Mouse (Mus musculus): ENCODE results near the gene Igfbp2. TPM values are rescaled to one million over a fixed set of nuclear protein-coding genes. Genes with fewer than 3 reads are reported as not detected.

The Igfbp2 gene
- polyA plus RNA-seq, 1 experiment from 2014 or later = 8.7 TPM

DNA sequence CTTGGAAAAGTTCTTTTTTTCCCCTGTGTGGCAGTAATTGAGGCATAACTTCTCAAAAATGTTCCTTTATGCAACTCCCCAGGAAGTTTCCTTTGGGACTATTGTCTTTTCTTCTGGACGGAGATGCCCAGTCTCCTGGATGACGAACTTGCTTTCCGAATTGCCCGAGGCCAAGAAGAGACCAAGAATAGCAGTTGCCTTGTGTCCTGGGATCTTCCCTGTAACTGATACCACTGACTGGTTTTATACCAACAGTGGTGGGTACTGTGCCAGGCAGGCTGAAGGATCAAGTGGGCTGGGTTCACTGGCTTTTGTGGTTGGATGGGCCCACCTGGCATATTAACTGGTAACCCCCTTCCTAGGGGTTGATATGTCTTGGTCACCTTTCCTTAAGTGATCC, 9.3 kb downstream of the Igfbp2 start:
- Histone ChIP-seq H3K27me3 (no peaks in the 10 kb centered on the region), H3K36me3 (replicated peaks) (no peaks in the 10 kb centered on the region), H3K4me3 (replicated peaks) (no peak overlapping the region), H3K9ac (no peak overlapping the region), H3K4me1 (replicated peaks) (no peaks in the 10 kb centered on the region), H3K4me2 (no peak overlapping the region), H3K9me3 (replicated peaks) (no peaks in the 10 kb centered on the region), H3K27ac (replicated peaks) (no peak overlapping the region)
- 69% methylated on average over 4 of the region's 4 CpGs for WGBS (ENCODE audit: insufficient replicate concordance)
- ATAC-seq (ENCODE audit: insufficient read depth) = no peak

DNA sequence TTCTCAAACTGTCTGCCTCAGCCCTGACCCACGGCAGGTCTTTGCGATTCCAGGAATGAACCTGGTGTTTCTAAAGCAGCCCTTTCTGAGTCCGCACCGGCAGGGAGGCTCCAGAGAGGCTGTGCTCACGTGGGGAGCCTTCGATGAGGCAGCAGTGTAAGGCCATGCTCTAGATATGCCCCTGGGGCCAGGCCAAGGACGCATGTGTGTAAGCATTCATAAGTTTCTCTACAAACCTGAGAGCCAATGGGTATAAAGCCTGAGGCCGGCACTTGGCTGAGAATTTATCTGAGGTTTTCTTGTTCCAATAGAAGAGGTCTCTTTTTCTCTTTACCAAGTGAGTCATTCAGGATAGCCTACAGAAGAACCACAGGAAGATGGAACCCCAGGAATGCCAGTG, 15.1 kb downstream of the Igfbp2 start:
- Histone ChIP-seq H3K36me3 (replicated peaks) (no peaks in the 10 kb centered on the region), H3K27ac (replicated peaks) (no peak overlapping the region), H3K4me2 (no peak overlapping the region), H3K27me3 (no peaks in the 10 kb centered on the region), H3K9ac (no peak overlapping the region), H3K4me3 (replicated peaks) (no peak overlapping the region), H3K9me3 (replicated peaks) (no peaks in the 10 kb centered on the region), H3K4me1 (replicated peaks) (0 out of 2 replicates have a peak, but pooled peaks cover 3% of the 10 kb centered on the region)
- WGBS (ENCODE audit: insufficient replicate concordance) = 66% methylated on average over 8 of the region's 8 CpGs
- no peak for ATAC-seq (ENCODE audit: insufficient read depth)

DNA sequence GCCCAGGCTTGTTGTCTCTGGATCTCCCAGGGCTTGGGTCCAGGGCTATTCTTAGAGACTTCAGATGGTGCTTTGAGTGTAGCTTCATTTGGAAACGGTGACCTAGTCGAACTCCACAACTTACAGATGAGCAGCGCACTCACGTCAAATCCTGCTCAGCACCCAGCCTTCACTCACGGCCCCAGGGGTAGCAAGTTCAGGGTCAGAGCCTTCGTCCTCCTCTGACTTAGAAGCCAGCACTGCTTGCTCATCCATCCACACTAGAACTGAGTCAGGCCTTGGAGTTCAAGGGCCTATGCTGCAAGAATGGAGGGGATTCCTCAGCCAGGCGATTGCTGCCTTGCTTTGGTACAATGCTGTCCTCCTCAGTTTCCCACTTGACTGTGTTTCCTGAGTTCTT, 15.5 kb downstream of the Igfbp2 start:
- no peak overlapping the region for H3K9ac ChIP-seq
- ATAC-seq (ENCODE audit: insufficient read depth) = no peak
- H3K27ac ChIP-seq (replicated peaks) = no peak overlapping the region
- H3K27me3 ChIP-seq = no peaks in the 10 kb centered on the region
- no peaks in the 10 kb centered on the region for H3K9me3 ChIP-seq (replicated peaks)
- H3K36me3 ChIP-seq (replicated peaks) = no peaks in the 10 kb centered on the region
- 0 out of 2 replicates have a peak, but pooled peaks cover 3% of the 10 kb centered on the region for H3K4me1 ChIP-seq (replicated peaks)
- H3K4me2 ChIP-seq = no peak overlapping the region
- 66% methylated on average over 7 of the region's 7 CpGs for WGBS (ENCODE audit: insufficient replicate concordance)
- H3K4me3 ChIP-seq (replicated peaks) = no peak overlapping the region

DNA sequence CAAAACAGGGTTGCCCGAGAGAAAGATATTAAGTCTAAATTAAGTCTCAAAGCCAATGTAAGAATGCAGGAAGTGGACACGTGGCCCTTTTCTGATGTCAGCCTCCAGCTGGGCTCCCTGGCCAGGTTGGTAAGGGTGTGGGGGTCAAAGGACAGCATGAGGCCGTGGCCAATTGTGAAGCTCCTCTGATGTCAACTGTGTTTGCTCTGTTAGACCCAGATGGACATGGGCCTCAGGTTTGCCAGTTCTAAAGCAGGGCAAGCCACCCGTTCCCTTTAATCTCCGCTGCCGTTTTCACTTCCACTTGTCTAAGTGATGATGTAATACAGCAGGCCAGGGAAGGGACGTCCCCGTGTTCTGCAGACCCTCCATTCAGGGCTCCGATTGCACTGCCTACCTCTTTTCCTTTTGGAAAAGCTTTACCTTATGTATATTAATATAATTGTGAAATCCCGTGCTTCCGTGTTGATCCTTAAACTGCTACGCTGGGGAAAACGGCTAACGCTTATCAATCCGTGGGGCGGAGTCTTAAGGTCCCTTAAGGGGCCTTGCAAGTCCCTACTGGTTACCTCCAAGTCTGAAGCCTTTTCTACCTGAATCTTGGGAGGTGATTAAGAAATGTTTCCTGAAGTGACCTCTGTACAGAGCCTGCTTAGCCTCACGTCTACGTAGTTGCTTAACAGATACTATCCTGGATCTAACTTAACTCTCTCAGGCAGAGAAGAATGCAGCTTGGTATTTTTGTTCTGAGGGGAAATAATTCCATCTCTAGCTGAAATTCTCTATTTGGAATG, 18.6 kb downstream of the Igfbp2 start:
- Histone ChIP-seq H3K27ac (replicated peaks) (no peak overlapping the region), H3K4me2 (no peak overlapping the region), H3K36me3 (replicated peaks) (no peaks in the 10 kb centered on the region), H3K9me3 (replicated peaks) (no peaks in the 10 kb centered on the region), H3K9ac (no peak overlapping the region), H3K4me3 (replicated peaks) (no peak overlapping the region), H3K4me1 (replicated peaks) (0 out of 2 replicates have a peak, but pooled peaks cover 3% of the 10 kb centered on the region), H3K27me3 (no peaks in the 10 kb centered on the region)
- 69% methylated on average over 18 of the region's 18 CpGs for WGBS (ENCODE audit: insufficient replicate concordance)
- no peak for ATAC-seq (ENCODE audit: insufficient read depth)

DNA sequence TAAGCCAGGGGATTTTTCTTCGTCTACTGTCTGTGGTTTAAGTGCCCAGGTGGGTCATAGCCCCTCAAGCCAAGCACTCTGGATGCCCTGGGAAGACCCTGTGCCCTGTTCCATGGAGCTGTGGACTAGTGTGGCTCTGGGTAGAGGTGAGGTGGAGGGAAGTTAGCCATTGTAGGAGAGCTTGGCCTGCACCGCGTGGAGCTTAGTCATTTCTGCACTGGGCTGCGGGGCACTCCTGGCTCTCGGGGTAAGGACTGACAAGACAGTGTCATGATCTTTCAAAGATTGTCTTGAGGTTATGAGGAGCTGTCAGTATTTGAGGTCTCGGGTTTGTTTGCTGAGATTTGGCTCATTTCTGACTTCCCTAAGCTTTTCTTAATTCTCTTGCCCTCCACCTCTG, 20.4 kb downstream of the Igfbp2 start:
- H3K4me2 ChIP-seq = no peak overlapping the region
- no peak for ATAC-seq (ENCODE audit: insufficient read depth)

DNA sequence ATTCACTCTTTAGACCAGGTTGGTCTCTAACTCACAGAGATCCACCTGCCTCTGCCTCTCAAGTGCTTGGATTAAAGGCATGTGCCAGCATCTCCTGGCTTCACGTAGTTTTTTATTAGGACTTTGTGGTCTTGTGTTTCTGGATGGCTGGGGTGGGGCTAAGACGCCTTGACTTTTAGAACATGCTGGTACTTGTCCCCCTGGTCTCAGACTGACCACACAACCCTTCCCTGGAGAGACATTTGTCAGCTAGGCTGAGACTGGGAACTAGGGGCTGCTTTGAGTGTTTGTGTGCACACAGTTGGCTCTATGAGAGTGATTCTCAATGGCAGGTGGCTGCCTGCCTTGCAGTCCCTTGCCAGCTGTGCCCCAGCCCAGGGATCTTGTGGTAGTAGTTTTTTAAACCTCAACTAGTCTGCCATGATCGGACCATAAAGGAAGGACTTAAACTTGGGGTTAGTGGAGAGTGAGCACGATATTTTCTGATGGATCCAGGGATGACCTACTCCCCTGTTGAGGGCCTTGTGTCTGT, 23.6 kb downstream of the Igfbp2 start:
- Histone ChIP-seq H3K4me2 (no peak overlapping the region), H3K36me3 (replicated peaks) (no peaks in the 10 kb centered on the region), H3K4me3 (replicated peaks) (no peak overlapping the region), H3K27ac (replicated peaks) (no peak overlapping the region), H3K9me3 (replicated peaks) (no peaks in the 10 kb centered on the region), H3K9ac (no peak overlapping the region), H3K27me3 (no peaks in the 10 kb centered on the region), H3K4me1 (replicated peaks) (no peaks in the 10 kb centered on the region)
- WGBS (ENCODE audit: insufficient replicate concordance) = 66% methylated on average over 4 of the region's 4 CpGs
- no peak for ATAC-seq (ENCODE audit: insufficient read depth)

More for the DNA sequence above, 20.4 kb downstream of the Igfbp2 start:
- Histone ChIP-seq H3K9me3 (replicated peaks) (no peaks in the 10 kb centered on the region), H3K9ac (no peak overlapping the region), H3K36me3 (replicated peaks) (no peaks in the 10 kb centered on the region), H3K27ac (replicated peaks) (no peak overlapping the region), H3K4me1 (replicated peaks) (0 out of 2 replicates have a peak, but pooled peaks cover 3% of the 10 kb centered on the region), H3K27me3 (no peaks in the 10 kb centered on the region), H3K4me3 (replicated peaks) (no peak overlapping the region)
- WGBS (ENCODE audit: insufficient replicate concordance) = 65% methylated on average over 6 of the region's 6 CpGs

- Histone ChIP-seq H3K4me2 (no peak overlapping the region), H3K9me3 (replicated peaks) (no peaks in the 10 kb centered on the region), H3K27ac (replicated peaks) (no peak overlapping the region), H3K4me1 (replicated peaks) (no peaks in the 10 kb centered on the region), H3K36me3 (replicated peaks) (no peaks in the 10 kb centered on the region), H3K27me3 (no peaks in the 10 kb centered on the region), H3K9ac (no peak overlapping the region), H3K4me3 (replicated peaks) (no peak overlapping the region)
- 75% methylated on average over 8 of the region's 8 CpGs for WGBS (ENCODE audit: insufficient replicate concordance)
- ATAC-seq (ENCODE audit: insufficient read depth) = no peak
Measured at GRCm38 (mm10) chr1:72849037-72849436, 24.7 kb downstream of the Igfbp2 start.

DNA sequence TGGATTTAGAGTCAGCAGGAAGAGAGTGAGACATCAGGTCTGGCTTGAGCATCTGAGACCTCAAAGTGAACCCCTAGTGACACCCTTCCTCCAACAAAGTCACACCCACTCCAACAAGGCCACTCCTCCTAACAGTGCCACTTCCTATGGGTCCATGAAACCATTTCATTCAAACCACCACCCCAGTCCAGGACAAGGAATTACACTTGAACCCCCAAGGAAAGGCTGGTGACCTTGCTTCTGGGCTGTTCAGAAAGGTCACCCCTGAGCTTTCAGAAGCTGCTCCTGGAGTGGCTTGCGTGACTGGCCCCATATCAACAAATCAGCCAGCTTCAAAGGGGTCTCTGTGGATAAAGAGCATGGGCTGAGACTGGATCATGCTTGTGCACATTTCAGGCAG, 29.5 kb downstream of the Igfbp2 start:
- WGBS (ENCODE audit: insufficient replicate concordance) = 83% methylated on average over 1 of the region's 1 CpGs
- Histone ChIP-seq H3K4me1 (replicated peaks) (0 out of 2 replicates have a peak, but pooled peaks cover 4% of the 10 kb centered on the region), H3K4me3 (replicated peaks) (no peak overlapping the region), H3K27ac (replicated peaks) (no peak overlapping the region), H3K9me3 (replicated peaks) (no peaks in the 10 kb centered on the region), H3K9ac (no peak overlapping the region), H3K4me2 (no peak overlapping the region), H3K27me3 (no peaks in the 10 kb centered on the region), H3K36me3 (replicated peaks) (no peaks in the 10 kb centered on the region)
- ATAC-seq (ENCODE audit: insufficient read depth) = no peak

- Histone ChIP-seq H3K27me3 (no peaks in the 10 kb centered on the region), H3K9ac (no peak overlapping the region), H3K36me3 (replicated peaks) (no peaks in the 10 kb centered on the region), H3K4me1 (replicated peaks) (0 out of 2 replicates have a peak, but pooled peaks cover 4% of the 10 kb centered on the region), H3K4me3 (replicated peaks) (no peak overlapping the region), H3K9me3 (replicated peaks) (no peaks in the 10 kb centered on the region), H3K27ac (replicated peaks) (no peak overlapping the region), H3K4me2 (no peak overlapping the region)
- no peak for ATAC-seq (ENCODE audit: insufficient read depth)
- WGBS (ENCODE audit: insufficient replicate concordance) = 54% methylated on average over 10 of the region's 10 CpGs
Measured at GRCm38 (mm10) chr1:72854337-72855237, 30.3 kb downstream of the Igfbp2 start.

- Histone ChIP-seq H3K27ac (replicated peaks) (no peak overlapping the region), H3K4me2 (no peak overlapping the region), H3K4me1 (replicated peaks) (0 out of 2 replicates have a peak, but pooled peaks cover 4% of the 10 kb centered on the region), H3K9ac (no peak overlapping the region), H3K4me3 (replicated peaks) (no peak overlapping the region), H3K9me3 (replicated peaks) (no peaks in the 10 kb centered on the region), H3K27me3 (no peaks in the 10 kb centered on the region), H3K36me3 (replicated peaks) (no peaks in the 10 kb centered on the region)
- 71% methylated on average over 10 of the region's 10 CpGs for WGBS (ENCODE audit: insufficient replicate concordance)
- ATAC-seq (ENCODE audit: insufficient read depth) = no peak
Measured at GRCm38 (mm10) chr1:72855729-72856128, 31.4 kb downstream of the Igfbp2 start.
